Mouse (Mus musculus) neural tube, embryonic 14.5 days (tissue): ENCODE measurements around the gene Slc20a1. TPM values are rescaled to one million over a fixed set of nuclear protein-coding genes. Genes with fewer than 3 reads are reported as not detected.

ENCODE experiments used
- ATAC-seq: fragments of 200-750 bp; cut with Nextera tagmentation; 2 replicates; pipeline ENCODE4 v1.8.0; 2017; ENCODE audit warnings: low read depth, mild to moderate bottlenecking, moderate TSS enrichment, moderate library complexity
- H3K27ac ChIP-seq: fragments of 300-500 bp; sonication (generic); 2 replicates; pipeline ENCODE4 v1.5.1; 2014; ENCODE audit warnings: low read depth, mild to moderate bottlenecking, control low read depth, low read length, moderate library complexity, mixed read lengths
- H3K27me3 ChIP-seq: fragments of 300-500 bp; sonication (generic); 2 replicates; pipeline ENCODE4 v1.6.1; 2014; ENCODE audit warnings: low read length; ENCODE audit not compliant: control insufficient read depth, insufficient read depth
- H3K36me3 ChIP-seq: fragments of 300-500 bp; sonication (generic); 2 replicates; pipeline ENCODE4 v1.6.1; 2014; ENCODE audit warnings: low read length, mixed read lengths; ENCODE audit not compliant: control insufficient read depth, insufficient read depth
- H3K4me1 ChIP-seq: fragments of 300-500 bp; sonication (generic); 2 replicates; pipeline ENCODE4 v1.6.1; 2014; ENCODE audit warnings: low read length; ENCODE audit not compliant: control insufficient read depth, insufficient read depth
- H3K4me2 ChIP-seq: fragments of 300-500 bp; sonication (generic); 2 replicates; pipeline ENCODE4 v1.6.1; 2014; ENCODE audit warnings: mild to moderate bottlenecking, low read depth, low read length, control low read depth
- H3K4me3 ChIP-seq: fragments of 300-500 bp; sonication (generic); 2 replicates; pipeline ENCODE4 v1.5.1; 2014; ENCODE audit warnings: low read depth, low read length, control low read depth, mixed read lengths
- H3K9ac ChIP-seq: fragments of 300-500 bp; sonication (generic); replicated peaks from 2 replicates; pipeline ENCODE4 v1.6.1; 2014; ENCODE audit warnings: low read depth, mild to moderate bottlenecking, control low read depth, low read length, mixed read lengths
- H3K9me3 ChIP-seq: fragments of 300-500 bp; sonication (generic); 2 replicates; pipeline ENCODE4 v1.6.1; 2016; ENCODE audit warnings: low read length; ENCODE audit not compliant: control insufficient read depth
- WGBS: fragments of 180-500 bp; shearing (Covaris S2); extraction: QIAGEN DNeasy Blood & Tissue Kit; methylation state at CpG from one replicate; pipeline ENCODE4 v1.1.7; 2014; 5-methylcytosine and 5-hydroxymethylcytosine counted together
- polyA plus RNA-seq: library from polyadenylated mRNA; unstranded; fragments of >200 nt; fragmentation: Nextera tagmentation; extraction: Ambion mirVana; gene quantifications from 2 replicates; pipeline ENCODE4 v1.2.1, GENCODE M21; 2014

The Slc20a1 gene
- 56.3 and 62.0 TPM in 2 replicates for polyA plus RNA-seq

DNA sequence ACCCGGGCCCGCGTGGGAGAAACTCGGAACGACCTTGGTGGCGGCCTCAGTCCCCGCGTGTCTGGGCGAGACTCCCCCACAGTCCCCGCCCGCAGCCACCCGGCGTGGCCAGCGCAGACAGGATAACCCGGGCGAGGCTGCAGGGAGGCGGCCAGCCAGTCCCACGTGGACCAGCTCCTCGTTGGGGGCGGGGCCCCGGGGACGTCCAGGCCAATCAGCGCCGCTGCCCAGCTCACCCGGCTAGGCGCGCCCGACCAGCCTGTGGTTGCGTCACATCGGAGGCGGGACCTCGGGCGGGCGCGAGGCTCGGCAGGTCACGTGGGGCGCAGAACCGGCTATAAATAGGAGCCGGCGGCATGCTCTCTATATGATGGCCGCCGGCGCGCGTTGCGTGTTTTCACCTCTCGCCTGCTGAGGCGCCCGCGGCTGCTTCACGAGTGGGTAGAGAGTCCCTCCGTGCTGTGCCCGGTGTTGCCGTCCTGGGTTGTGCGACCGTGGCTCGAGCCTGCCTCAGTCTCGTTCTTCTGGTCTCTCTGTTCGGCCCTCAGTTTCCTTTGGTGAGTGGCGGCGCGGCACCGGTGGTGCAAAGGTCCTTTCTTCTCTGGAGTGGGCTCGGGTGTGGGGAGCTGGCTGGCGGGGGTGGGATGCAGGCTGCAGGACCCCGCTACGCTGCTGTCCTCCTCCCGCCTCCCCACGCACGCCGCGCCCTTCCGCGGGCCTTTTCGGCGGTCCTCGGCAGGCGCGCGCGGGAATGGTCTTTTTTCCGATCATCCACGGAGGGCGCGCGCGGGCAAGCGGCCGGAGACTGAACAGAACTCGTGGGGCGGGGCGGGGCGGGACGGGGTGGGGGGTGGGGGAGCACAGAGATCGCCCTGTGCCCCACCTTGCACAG lies at the start of gene Slc20a1:
Gene Slc20a1, plus strand, starts transcription at position 329 of the 892 bp plus-strand sequence.
- no peaks in the 10 kb centered on the region for H3K27me3 ChIP-seq
- H3K27ac ChIP-seq: peak within 1 kb of the TSS; percentile 89
- no peaks in the 10 kb centered on the region; the same call in 1 of the 2 replicates for H3K36me3 ChIP-seq
- H3K4me3 ChIP-seq: peak within 1 kb of the TSS; percentile 69
- no peaks in the 10 kb centered on the region for H3K9me3 ChIP-seq
- peak within 1 kb of the TSS; percentile 75 for H3K4me2 ChIP-seq
- peaks cover 16% of the 10 kb centered on the region for H3K4me1 ChIP-seq
- ATAC-seq: peak; percentile 99
- whole genome bisulfite sequencing: under 1% methylated on average over 83 of the region's 96 CpGs
- peak within 1 kb of the TSS; percentile 81 for H3K9ac ChIP-seq

DNA sequence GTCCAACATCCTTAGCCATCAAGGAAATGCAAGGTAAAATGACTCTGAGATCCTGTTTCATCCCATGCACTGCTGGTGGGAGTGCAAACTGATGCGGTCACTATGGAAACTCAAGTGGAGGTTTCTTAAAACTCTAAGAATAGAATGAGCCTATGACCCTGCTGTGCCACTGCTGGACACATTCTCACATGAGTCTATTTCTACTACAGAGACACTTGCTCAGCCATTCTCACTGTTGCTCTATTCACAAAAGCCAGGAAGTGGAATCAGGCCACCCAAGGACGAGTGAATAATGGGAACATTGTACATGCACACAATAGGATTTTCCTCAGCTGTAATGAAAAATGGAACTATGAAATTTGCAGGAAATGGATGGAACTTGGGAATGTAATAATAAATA lies 49.7 kb upstream of the Slc20a1 start:
- no peaks in the 10 kb centered on the region for H3K36me3 ChIP-seq
- H3K9me3 ChIP-seq: no peaks in the 10 kb centered on the region
- H3K9ac ChIP-seq: no peak overlapping the region
- H3K4me3 ChIP-seq: no peak overlapping the region
- no peak for ATAC-seq
- WGBS: 33% methylated on average over 2 of the region's 2 CpGs
- H3K27me3 ChIP-seq: no peaks in the 10 kb centered on the region
- no peak overlapping the region for H3K27ac ChIP-seq
- no peak overlapping the region for H3K4me2 ChIP-seq
- H3K4me1 ChIP-seq: no peaks in the 10 kb centered on the region

DNA sequence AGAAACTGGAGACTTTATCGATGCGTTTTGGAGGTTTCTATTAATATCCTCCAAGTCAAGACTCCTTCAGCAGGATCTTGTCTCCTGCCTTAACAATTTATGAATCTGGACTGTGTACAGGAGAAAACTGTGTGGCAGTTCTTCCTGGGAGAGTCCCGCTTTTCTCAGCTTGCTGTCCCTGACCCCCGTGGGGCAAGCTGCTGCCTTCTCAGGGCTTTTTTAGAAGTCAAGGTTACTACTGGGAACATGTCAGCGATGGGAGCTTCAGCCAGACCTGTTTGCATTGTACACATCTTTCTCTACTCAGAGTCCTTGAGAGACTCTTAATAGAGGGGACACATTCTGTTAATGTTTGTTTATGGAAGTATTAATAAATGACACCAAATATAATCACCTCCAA lies 48.2 kb upstream of the Slc20a1 start:
- Histone ChIP-seq H3K4me2 (no peak overlapping the region), H3K4me1 (no peaks in the 10 kb centered on the region), H3K27me3 (no peaks in the 10 kb centered on the region), H3K27ac (no peak overlapping the region), H3K4me3 (no peak overlapping the region), H3K9me3 (no peaks in the 10 kb centered on the region), H3K9ac (no peak overlapping the region), H3K36me3 (no peaks in the 10 kb centered on the region)
- WGBS: 94% methylated on average over 5 of the region's 5 CpGs
- ATAC-seq: no peak

DNA sequence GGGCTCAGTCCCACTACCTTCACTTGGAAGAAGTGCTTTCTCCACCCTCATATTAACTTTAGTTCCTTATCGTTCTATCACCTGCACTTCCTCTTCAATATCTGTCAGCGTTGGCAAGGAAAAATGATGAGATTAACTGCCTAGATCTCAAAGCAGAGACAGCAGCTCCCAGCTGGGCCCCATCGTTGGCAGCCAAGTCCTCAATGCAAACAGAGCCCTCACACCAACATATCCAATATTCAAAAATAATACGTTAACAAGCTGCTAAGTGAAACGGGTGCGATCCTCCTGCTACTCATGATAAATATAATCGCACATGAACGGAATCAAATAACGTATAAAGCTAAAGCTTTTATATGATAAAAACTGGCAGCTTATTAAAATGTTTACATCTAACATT lies 47.5 kb upstream of the Slc20a1 start:
- WGBS: 92% methylated on average over 9 of the region's 9 CpGs
- no peak overlapping the region for H3K4me3 ChIP-seq
- H3K4me1 ChIP-seq: no peaks in the 10 kb centered on the region
- H3K9ac ChIP-seq: no peak overlapping the region
- ATAC-seq: no peak
- no peaks in the 10 kb centered on the region for H3K27me3 ChIP-seq
- no peak overlapping the region for H3K4me2 ChIP-seq
- H3K36me3 ChIP-seq: no peaks in the 10 kb centered on the region
- no peaks in the 10 kb centered on the region for H3K9me3 ChIP-seq
- no peak overlapping the region for H3K27ac ChIP-seq

DNA sequence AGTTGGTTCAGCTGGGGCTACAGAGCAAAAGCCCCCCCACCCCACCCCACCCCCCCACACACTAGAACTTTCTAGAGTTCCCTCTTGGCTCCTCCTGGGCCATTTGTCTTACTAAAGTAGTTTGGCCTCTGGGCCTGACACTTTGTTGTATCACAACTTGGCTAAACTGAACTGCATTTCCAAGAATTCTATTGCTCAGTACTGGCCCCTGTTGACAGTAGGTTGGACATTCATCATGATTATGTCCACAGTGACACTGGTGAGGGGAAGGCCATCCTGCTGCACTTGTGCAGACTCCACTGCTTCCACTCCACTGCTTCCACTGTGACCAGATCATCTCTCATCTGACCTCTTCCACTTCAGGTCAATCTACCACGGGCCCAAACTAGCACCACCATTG lies 45.8 kb upstream of the Slc20a1 start:
- H3K27ac ChIP-seq: no peak overlapping the region
- H3K9ac ChIP-seq: no peak overlapping the region
- no peaks in the 10 kb centered on the region for H3K9me3 ChIP-seq
- 69% methylated on average over 1 of the region's 1 CpGs for WGBS
- H3K4me1 ChIP-seq: no peaks in the 10 kb centered on the region
- H3K36me3 ChIP-seq: no peaks in the 10 kb centered on the region
- no peak overlapping the region for H3K4me2 ChIP-seq
- no peaks in the 10 kb centered on the region for H3K27me3 ChIP-seq
- no peak for ATAC-seq
- H3K4me3 ChIP-seq: no peak overlapping the region

DNA sequence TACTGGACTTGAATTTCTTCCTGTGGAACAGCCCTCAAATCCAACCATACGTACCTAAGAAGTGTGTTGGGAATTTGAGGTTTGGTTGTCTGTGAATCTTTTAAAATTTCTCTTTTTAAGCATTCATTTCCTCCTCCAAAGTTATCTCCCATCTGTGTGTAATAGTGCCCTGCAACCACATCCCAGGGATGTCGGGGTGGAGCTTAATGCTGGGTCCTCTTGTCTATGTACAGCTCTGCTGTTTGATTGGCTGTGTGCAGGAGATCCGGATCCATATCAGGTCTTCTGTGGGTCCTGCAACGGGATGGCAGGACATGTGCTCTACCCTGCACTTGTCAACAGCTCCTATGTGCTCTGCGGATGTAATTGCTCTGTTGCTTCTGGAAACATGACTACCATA lies 33.7 kb upstream of the Slc20a1 start:
- Histone ChIP-seq H3K4me2 (no peak overlapping the region), H3K9ac (no peak overlapping the region), H3K4me3 (no peak overlapping the region), H3K27me3 (no peaks in the 10 kb centered on the region), H3K36me3 (no peaks in the 10 kb centered on the region), H3K4me1 (no peaks in the 10 kb centered on the region), H3K9me3 (no peaks in the 10 kb centered on the region), H3K27ac (no peak overlapping the region)
- WGBS: 84% methylated on average over 5 of the region's 5 CpGs
- ATAC-seq: no peak

DNA sequence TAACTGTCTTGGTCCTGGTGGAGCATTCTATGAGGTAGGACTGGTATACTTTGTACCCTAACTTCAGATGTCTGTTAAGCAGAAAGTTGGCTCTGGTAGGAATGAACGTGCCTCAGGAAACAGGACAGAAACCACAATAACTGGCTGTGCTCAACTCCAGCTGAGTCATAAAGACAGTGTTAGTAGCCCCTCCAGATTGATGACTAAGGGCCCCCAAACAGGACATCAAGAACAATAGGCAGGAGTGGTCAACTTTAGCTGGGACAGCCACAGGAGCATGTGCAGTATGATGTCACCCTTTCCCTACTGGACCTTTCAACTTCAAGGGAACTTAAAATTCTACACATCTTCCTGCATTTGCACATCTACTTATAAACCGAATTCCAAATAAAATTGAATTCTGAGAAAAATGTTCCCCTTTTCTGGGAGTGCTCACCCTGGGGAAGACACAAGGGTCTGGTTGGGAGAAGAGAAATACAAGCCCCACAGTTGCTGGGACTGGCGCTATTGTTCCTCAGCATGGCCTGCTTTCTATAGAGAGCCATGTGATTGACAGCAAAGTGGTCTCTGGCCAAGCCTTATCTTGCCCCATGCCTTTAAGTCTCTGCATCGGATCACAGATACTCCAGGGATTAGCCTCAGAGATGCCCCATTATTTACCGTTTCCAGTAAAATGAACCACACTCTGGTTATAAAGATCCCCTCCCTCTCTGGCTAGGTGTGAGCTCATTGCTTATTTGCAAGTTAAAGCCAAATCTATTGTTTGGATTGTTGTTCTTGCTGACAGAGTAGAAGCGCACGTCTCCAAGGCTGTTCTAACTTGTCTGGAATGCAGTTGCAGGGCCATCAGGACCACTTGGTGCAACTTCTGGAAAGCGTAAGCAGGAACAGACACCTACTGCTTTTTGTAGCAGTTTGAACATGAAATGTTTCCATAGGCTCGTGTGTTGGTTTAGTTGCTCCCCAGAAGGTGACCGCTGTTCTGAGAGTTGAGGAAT lies 31.8 kb upstream of the Slc20a1 start:
- no peak for ATAC-seq
- Histone ChIP-seq H3K27me3 (no peaks in the 10 kb centered on the region), H3K4me3 (no peak overlapping the region), H3K9ac (no peak overlapping the region), H3K36me3 (no peaks in the 10 kb centered on the region), H3K4me2 (no peak overlapping the region), H3K4me1 (no peaks in the 10 kb centered on the region), H3K27ac (no peak overlapping the region), H3K9me3 (no peaks in the 10 kb centered on the region)
- WGBS: 82% methylated on average over 10 of the region's 10 CpGs

DNA sequence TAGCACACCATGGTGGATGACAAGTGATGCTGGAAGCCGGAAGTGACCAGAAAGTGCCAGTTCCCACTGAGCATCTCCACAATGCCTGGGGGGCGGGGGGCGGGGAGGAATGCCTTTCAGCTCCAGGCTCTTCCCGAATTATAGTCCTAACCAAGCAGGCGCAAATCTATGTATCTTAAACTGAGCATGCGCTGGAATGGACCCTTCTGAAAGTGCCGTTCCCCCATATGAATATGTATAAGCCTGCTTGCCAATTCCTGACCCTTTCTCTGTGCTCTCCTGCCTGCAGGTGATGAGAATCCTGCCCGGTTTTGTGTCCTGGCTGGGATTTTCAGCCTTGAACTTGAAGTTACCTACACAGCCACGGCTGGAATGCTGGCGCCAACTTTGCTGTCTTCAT lies 25.2 kb upstream of the Slc20a1 start:
- Histone ChIP-seq H3K9me3 (no peaks in the 10 kb centered on the region), H3K4me1 (no peaks in the 10 kb centered on the region), H3K27me3 (no peaks in the 10 kb centered on the region), H3K27ac (no peak overlapping the region), H3K4me3 (no peak overlapping the region), H3K36me3 (no peaks in the 10 kb centered on the region), H3K4me2 (no peak overlapping the region), H3K9ac (no peak overlapping the region)
- ATAC-seq: no peak
- 50% methylated on average over 10 of the region's 10 CpGs for WGBS
